Mouse (Mus musculus) limb, embryonic 11.5 days (tissue): ENCODE results near the gene Cdiptos. TPM values are rescaled to one million over a fixed set of nuclear protein-coding genes. Genes with fewer than 3 reads are reported as not detected.

Experiments
- ATAC-seq: fragments of 200-750 bp; cut with Nextera tagmentation; 2 replicates; pipeline ENCODE4 v1.8.0; 2017; ENCODE audit warnings: low read depth; ENCODE audit not compliant: insufficient number of reproducible peaks, low FRiP score, low TSS enrichment
- DNase-seq: peaks from one replicate; pipeline ENCODE4 v3.0.0-alpha.2; 2015; ENCODE audit warnings: low spot score
- H3K27ac ChIP-seq: fragments of 300-500 bp; sonication (generic); replicated peaks from 2 replicates; pipeline ENCODE4 v1.5.1; 2014; ENCODE audit warnings: low read depth, mild to moderate bottlenecking, low read length
- H3K27me3 ChIP-seq: fragments of 300-500 bp; sonication (generic); 2 replicates; pipeline ENCODE4 v1.6.1; 2014; ENCODE audit warnings: mild to moderate bottlenecking, low read length, mixed read lengths; ENCODE audit not compliant: control insufficient read depth, insufficient read depth
- H3K36me3 ChIP-seq: fragments of 300-500 bp; sonication (generic); 2 replicates; pipeline ENCODE4 v1.6.1; 2014; ENCODE audit warnings: mild to moderate bottlenecking, low read length, moderate library complexity, mixed read lengths; ENCODE audit not compliant: control insufficient read depth, insufficient read depth
- H3K4me1 ChIP-seq: fragments of 300-500 bp; sonication (generic); 2 replicates; pipeline ENCODE4 v1.6.1; 2014; ENCODE audit warnings: low read length, mixed read lengths; ENCODE audit not compliant: control insufficient read depth, insufficient read depth
- H3K4me2 ChIP-seq: fragments of 300-500 bp; sonication (generic); 2 replicates; pipeline ENCODE4 v1.6.1; 2014; ENCODE audit warnings: low read depth, mild to moderate bottlenecking, moderate library complexity; ENCODE audit not compliant: severe bottlenecking
- H3K4me3 ChIP-seq: fragments of 300-500 bp; sonication (generic); 2 replicates; pipeline ENCODE4 v1.5.1; 2014; ENCODE audit warnings: low read depth, low read length
- H3K9ac ChIP-seq: fragments of 300-500 bp; sonication (generic); 2 replicates; pipeline ENCODE4 v1.6.1; 2014; ENCODE audit warnings: mild to moderate bottlenecking, low read length
- H3K9me3 ChIP-seq: fragments of 300-500 bp; sonication (generic); 2 replicates; pipeline ENCODE4 v1.6.1; 2016; ENCODE audit warnings: low read length; ENCODE audit not compliant: control insufficient read depth
- WGBS: fragments of 180-500 bp; shearing (Covaris S2); extraction: QIAGEN DNeasy Blood & Tissue Kit; methylation state at CpG from one replicate; pipeline ENCODE4 v1.1.7; 2014; 5-methylcytosine and 5-hydroxymethylcytosine counted together
- polyA plus RNA-seq: library from polyadenylated mRNA; unstranded; fragments of >200 nt; fragmentation: Nextera tagmentation; extraction: Ambion mirVana; gene quantifications from 2 replicates; pipeline ENCODE4 v1.2.1, GENCODE M21; 2014

Gene Cdiptos
- polyA plus RNA-seq, 1 experiment from 2014 or later: 1.5 TPM

GRCm38 (mm10) chr7:126941171-126941570, 34.7 kb downstream of the Cdiptos start:
- Histone ChIP-seq H3K4me3 (no peak overlapping the region), H3K4me1 (no peaks in the 10 kb centered on the region), H3K4me2 (no peak overlapping the region), H3K9me3 (no peaks in the 10 kb centered on the region), H3K27me3 (no peaks in the 10 kb centered on the region), H3K36me3 (peaks cover 6% of the 10 kb centered on the region; the same call in 1 of the 2 replicates), H3K9ac (no peak overlapping the region), H3K27ac (no peak overlapping the region)
- DNase-seq (no peak), ATAC-seq (no peak)
- 52% methylated on average over 6 of the region's 6 CpGs for WGBS

GRCm38 (mm10) chr7:126932652-126933051, 43.2 kb downstream of the Cdiptos start:
- Histone ChIP-seq H3K4me3 (no peak overlapping the region), H3K4me1 (peaks cover 7% of the 10 kb centered on the region), H3K27me3 (no peaks in the 10 kb centered on the region), H3K27ac (no peak overlapping the region), H3K4me2 (no peak overlapping the region), H3K9me3 (no peaks in the 10 kb centered on the region), H3K36me3 (peaks cover 3% of the 10 kb centered on the region; the same call in 1 of the 2 replicates), H3K9ac (no peak overlapping the region)
- 86% methylated on average over 2 of the region's 2 CpGs for WGBS
- DNase-seq: no peak
- ATAC-seq: no peak

GRCm38 (mm10) chr7:126929046-126929445, 46.9 kb downstream of the Cdiptos start:
- H3K9ac ChIP-seq: peak overlapping the region; percentile 84
- peak; percentile 84 for ATAC-seq
- H3K9me3 ChIP-seq: no peaks in the 10 kb centered on the region

GRCm38 (mm10) chr7:126928384-126929037, 47.4 kb downstream of the Cdiptos start, which contains the start of gene Kctd13:
Kctd13 (plus strand) TSS chr7:126928879.
- Histone ChIP-seq H3K9ac (peak within 1 kb of the TSS; percentile 84), H3K4me1 (peaks cover 7% of the 10 kb centered on the region), H3K27ac (peak within 1 kb of the TSS; percentile 21; the same call in 1 of the 2 replicates), H3K4me2 (peak within 1 kb of the TSS; percentile 93), H3K36me3 (no peaks in the 10 kb centered on the region), H3K9me3 (no peaks in the 10 kb centered on the region), H3K27me3 (no peaks in the 10 kb centered on the region), H3K4me3 (peak within 1 kb of the TSS; percentile 82)
- DNase-seq (peak; percentile 91), ATAC-seq (peak; percentile 98)
- WGBS: 5% methylated on average over 54 of the region's 56 CpGs

More at GRCm38 (mm10) chr7:126929046-126929445, 46.9 kb downstream of the Cdiptos start:
- no peak for DNase-seq
- 0% methylated on average over 27 of the region's 27 CpGs for WGBS
- Histone ChIP-seq H3K4me3 (peak overlapping the region; percentile 82), H3K4me2 (peak overlapping the region; percentile 93), H3K36me3 (no peaks in the 10 kb centered on the region), H3K4me1 (peaks cover 7% of the 10 kb centered on the region), H3K27ac (peak overlapping the region; percentile 21; the same call in 1 of the 2 replicates), H3K27me3 (no peaks in the 10 kb centered on the region)

- peaks cover 7% of the 10 kb centered on the region for H3K4me1 ChIP-seq
- H3K27ac ChIP-seq: no peak overlapping the region
- H3K4me2 ChIP-seq: no peak overlapping the region
- H3K27me3 ChIP-seq: no peaks in the 10 kb centered on the region
- ATAC-seq (no peak), DNase-seq (no peak)
- no peaks in the 10 kb centered on the region for H3K36me3 ChIP-seq
- H3K9ac ChIP-seq: no peak overlapping the region
- no peaks in the 10 kb centered on the region for H3K9me3 ChIP-seq
- H3K4me3 ChIP-seq: no peak overlapping the region
- WGBS: 23% methylated on average over 3 of the region's 3 CpGs
These were observed 49.6 kb downstream of the Cdiptos start for GRCm38 (mm10) chr7:126926299-126926698.

GRCm38 (mm10) chr7:126923999-126924398, 51.9 kb downstream of the Cdiptos start:
- no peak for ATAC-seq
- no peak overlapping the region for H3K4me3 ChIP-seq
- 73% methylated on average over 5 of the region's 5 CpGs for WGBS
- H3K4me2 ChIP-seq: no peak overlapping the region
- no peaks in the 10 kb centered on the region for H3K4me1 ChIP-seq
- no peaks in the 10 kb centered on the region for H3K9me3 ChIP-seq
- no peak overlapping the region for H3K9ac ChIP-seq
- H3K36me3 ChIP-seq: no peaks in the 10 kb centered on the region
- no peak overlapping the region for H3K27ac ChIP-seq
- no peak for DNase-seq
- H3K27me3 ChIP-seq: no peaks in the 10 kb centered on the region

- 73% methylated on average over 5 of the region's 5 CpGs for WGBS
- H3K27ac ChIP-seq: no peak within 1 kb of the TSS
- H3K4me3 ChIP-seq: no peak within 1 kb of the TSS
- no peak within 1 kb of the TSS for H3K4me2 ChIP-seq
- no peak for DNase-seq
- no peaks in the 10 kb centered on the region for H3K9me3 ChIP-seq
- no peak within 1 kb of the TSS for H3K9ac ChIP-seq
- ATAC-seq: no peak
- no peaks in the 10 kb centered on the region for H3K4me1 ChIP-seq
- H3K36me3 ChIP-seq: no peaks in the 10 kb centered on the region
- H3K27me3 ChIP-seq: no peaks in the 10 kb centered on the region
These were observed 53.3 kb downstream of the Cdiptos start, which contains the start of gene Tmem219 for GRCm38 (mm10) chr7:126922624-126923060. Tmem219 (minus strand) TSS chr7:126922917.
